Mouse (Mus musculus): ENCODE measurements around the gene Ing1.
A peak's percentile ranks its signal among the peaks of the same experiment; 100 is the strongest.

Ing1 gene

GRCm38 (mm10) chr8:11585513-11586373 is 30.4 kb downstream of the Ing1 start:
- DNase-seq (ENCODE audit: low read depth, low spot score) = no peak

- no peak for DNase-seq (ENCODE audit: low read depth, low spot score)
These were observed 31.0 kb downstream of the Ing1 start for GRCm38 (mm10) chr8:11586374-11586745.

- DNase-seq (ENCODE audit: low read depth, low spot score) = no peak
These were observed 36.5 kb downstream of the Ing1 start for GRCm38 (mm10) chr8:11591837-11592236.

GRCm38 (mm10) chr8:11592296-11592695 is 36.9 kb downstream of the Ing1 start:
- DNase-seq (ENCODE audit: low read depth, low spot score) = no peak

- DNase-seq (ENCODE audit: low read depth, low spot score) = no peak
These were observed 38.0 kb downstream of the Ing1 start for GRCm38 (mm10) chr8:11593222-11593884.

- DNase-seq (ENCODE audit: low read depth, low spot score) = no peak
These were observed 45.1 kb downstream of the Ing1 start for GRCm38 (mm10) chr8:11600301-11600951.

GRCm38 (mm10) chr8:11602006-11602680 is 46.8 kb downstream of the Ing1 start:
- peak; percentile 51 for DNase-seq (ENCODE audit: low read depth, low spot score)

- no peak for DNase-seq (ENCODE audit: low read depth, low spot score)
These were observed 53.5 kb downstream of the Ing1 start for GRCm38 (mm10) chr8:11608848-11609247.
